ENCODE assay signal across 13 mouse cellular contexts in the genomic region with DNA sequence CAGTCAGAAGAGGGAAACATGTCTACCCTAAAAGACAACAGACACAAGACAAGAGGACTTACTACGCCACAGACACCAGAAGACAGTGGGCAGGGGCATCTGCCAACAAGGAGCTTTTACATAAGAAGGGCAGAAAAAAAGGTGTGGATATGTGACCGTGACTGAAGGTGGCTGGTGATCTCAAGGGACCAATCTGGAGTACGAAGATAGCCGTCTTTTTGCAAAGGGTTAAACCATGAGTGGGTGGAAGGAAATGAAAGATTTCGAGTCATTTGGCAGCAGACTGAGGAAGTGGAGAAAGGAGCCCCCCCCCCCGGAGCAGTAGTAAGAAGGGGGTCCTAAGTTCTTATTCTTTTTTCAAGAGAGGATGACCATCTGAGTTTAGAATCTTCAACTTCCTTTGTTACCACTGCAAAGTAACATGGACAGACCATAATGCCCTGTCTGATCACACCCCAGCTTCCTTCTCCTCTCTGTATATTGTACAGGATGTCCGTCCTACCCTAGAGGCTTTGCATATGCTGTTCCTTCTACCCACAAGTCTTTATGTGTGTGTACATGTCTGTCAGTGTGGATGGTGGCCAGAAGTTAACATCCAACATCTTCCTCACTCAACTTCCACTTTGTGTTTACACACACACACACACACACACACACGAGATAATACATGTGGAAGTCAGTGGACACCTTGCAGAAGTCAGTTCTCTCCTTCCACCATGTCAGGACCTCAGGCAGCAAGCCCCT. TPM values are rescaled to one million over a fixed set of nuclear protein-coding genes. Genes with fewer than 3 reads are reported as not detected.
DNase-seq lines count a peak whose midpoint lies in the region; ATAC-seq and TF ChIP-seq lines count a peak whose summit lies in the region.
"Had no signal": no experiment of that assay in that cellular context is flagged by ENCODE, and none has a peak within 500 bp of the region (broad histone marks: within the 10 kb centered on the region; RNA-seq: fewer than 3 reads in every experiment).

No protein-coding gene starts in this region.

- TF ChIP-seq CTCF in lung, postnatal 0 days (IDR thresholded peaks at IDR 0.05), result no peak
- TF ChIP-seq CTCF in bone marrow, adult 2 months (IDR thresholded peaks at IDR 0.05; ENCODE audit: control insufficient read depth, insufficient read depth, low read length), result no peak

- no peak for TF ChIP-seq EP300 in lung, postnatal 0 days (IDR thresholded peaks at IDR 0.05)

- peak; percentile 41; the same call in 1 of the 2 replicates for ATAC-seq in lung, postnatal 0 days
- no peak for ATAC-seq in liver, embryonic 11.5 days (replicated peaks; ENCODE audit: low FRiP score)
- peak; percentile 60 for ATAC-seq in neutrophil, adult 5-6 weeks (ENCODE audit: extremely low read depth, insufficient number of reproducible peaks, low FRiP score, poor library complexity, severe bottlenecking)
- ATAC-seq: hindbrain, postnatal 0 days had no signal

- no peak for TF ChIP-seq POLR2A in bone marrow, adult 2 months (IDR thresholded peaks at IDR 0.05; ENCODE audit: borderline replicate concordance, control insufficient read depth, low read depth, low read length)

- peak; percentile 32 for DNase-seq in lung, postnatal 0 days (ENCODE audit: low spot score)
- no peak for DNase-seq in lung, postnatal 14 days
- DNase-seq in liver, embryonic 11.5 days (ENCODE audit: low spot score), result no peak
- DNase-seq in gastrocnemius, postnatal 25 days, result no peak
- no peak for DNase-seq in embryo, embryonic 11 days
- no peak for DNase-seq in limb, embryonic 10.5 days (ENCODE audit: low spot score)
- DNase-seq: adrenal gland, postnatal 36 days; cerebellum, postnatal 14 days; right cerebral cortex, adult 18-20 months had no signal

- H3K4me3 ChIP-seq in lung, postnatal 0 days (ENCODE audit: low read depth, low read length), result no peak overlapping the region
- no peak overlapping the region for H3K4me3 ChIP-seq in bone marrow, adult 2 months (replicated peaks; ENCODE audit: control insufficient read depth, low read depth, low read length)
- H3K4me3 ChIP-seq in liver, embryonic 11.5 days (ENCODE audit: low read depth, low read length), result no peak overlapping the region
- H3K4me3 ChIP-seq in limb, embryonic 10.5 days, result no peak overlapping the region
- H3K4me3 ChIP-seq: limb, embryonic 15.5 days had no signal

- no peak overlapping the region for H3K9ac ChIP-seq in lung, postnatal 0 days (replicated peaks; ENCODE audit: low read depth)
- no peak overlapping the region for H3K9ac ChIP-seq in liver, embryonic 11.5 days (ENCODE audit: low read depth, low read length)
- H3K9ac ChIP-seq: limb, embryonic 15.5 days had no signal

- no peaks in the 10 kb centered on the region for H3K9me3 ChIP-seq in lung, postnatal 0 days (ENCODE audit: low read length)
- H3K9me3 ChIP-seq in liver, embryonic 11.5 days (ENCODE audit: control insufficient read depth, low read length), result no peaks in the 10 kb centered on the region
- H3K9me3 ChIP-seq in limb, embryonic 10.5 days (replicated peaks), result no peaks in the 10 kb centered on the region
- H3K9me3 ChIP-seq: limb, embryonic 15.5 days had no signal

- WGBS in lung, postnatal 0 days, result 40% methylated on average over 8 of the region's 8 CpGs
- 15% methylated on average over 8 of the region's 8 CpGs for WGBS in bone marrow, adult 2 months
- 58% methylated on average over 8 of the region's 8 CpGs for WGBS in liver, embryonic 11.5 days
- 80% methylated on average over 8 of the region's 8 CpGs for WGBS in limb, embryonic 10.5 days

- H3K27ac ChIP-seq in lung, postnatal 0 days (ENCODE audit: low read length), result no peak overlapping the region
- peak overlapping the region; percentile 63; the same call in 1 of the 2 replicates for H3K27ac ChIP-seq in bone marrow, adult 2 months (ENCODE audit: control insufficient read depth, insufficient read depth, low read depth, low read length, poor library complexity)
- 0 out of 2 replicates have a peak overlapping the region, but pooled peaks have one; percentile 29 for H3K27ac ChIP-seq in liver, embryonic 11.5 days (ENCODE audit: low read depth, low read length)
- no peak overlapping the region for H3K27ac ChIP-seq in limb, embryonic 10.5 days
- H3K27ac ChIP-seq: hindbrain, postnatal 0 days; limb, embryonic 15.5 days had no signal

- no peaks in the 10 kb centered on the region for H3K27me3 ChIP-seq in lung, postnatal 0 days (replicated peaks; ENCODE audit: insufficient read depth, low read length)
- H3K27me3 ChIP-seq in liver, embryonic 11.5 days (replicated peaks; ENCODE audit: control insufficient read depth, insufficient read depth, low read length), result no peaks in the 10 kb centered on the region
- no peaks in the 10 kb centered on the region for H3K27me3 ChIP-seq in limb, embryonic 10.5 days (ENCODE audit: low read depth, poor library complexity, severe bottlenecking)
- H3K27me3 ChIP-seq: limb, embryonic 15.5 days had no signal

- H3K4me1 ChIP-seq in lung, postnatal 0 days (ENCODE audit: insufficient read depth, low read depth, low read length), result peaks cover 20% of the 10 kb centered on the region; the same call in 1 of the 2 replicates
- H3K4me1 ChIP-seq in bone marrow, adult 2 months (ENCODE audit: control insufficient read depth, insufficient read depth, low read length), result peaks cover 20% of the 10 kb centered on the region
- H3K4me1 ChIP-seq in liver, embryonic 11.5 days (replicated peaks; ENCODE audit: control insufficient read depth, insufficient read depth, low read length), result peaks cover 53% of the 10 kb centered on the region
- H3K4me1 ChIP-seq in limb, embryonic 10.5 days, result peaks cover 26% of the 10 kb centered on the region

- no peaks in the 10 kb centered on the region for H3K36me3 ChIP-seq in lung, postnatal 0 days (ENCODE audit: insufficient read depth, low read length)
- no peaks in the 10 kb centered on the region for H3K36me3 ChIP-seq in liver, embryonic 11.5 days (ENCODE audit: control insufficient read depth, insufficient read depth, low read length)
- no peaks in the 10 kb centered on the region for H3K36me3 ChIP-seq in limb, embryonic 10.5 days
- H3K36me3 ChIP-seq: limb, embryonic 15.5 days had no signal

- H3K4me2 ChIP-seq in lung, postnatal 0 days (replicated peaks; ENCODE audit: low read depth, low read length), result no peak overlapping the region
- H3K4me2 ChIP-seq in liver, embryonic 11.5 days, result peak overlapping the region; percentile 9; the same call in 1 of the 2 replicates
- H3K4me2 ChIP-seq: limb, embryonic 15.5 days had no signal

RNA-seq across cellular contexts. Expression of a gene that starts 10.3 kb away (rescaled TPM):
- polyA plus RNA-seq in lung, postnatal 0 days (2015; fragmentation: Nextera tagmentation; extraction: Ambion mirVana), result 80.0 and 86.3 TPM in 2 replicates
- polyA plus RNA-seq in bone marrow, adult 2 months (2011; ENCODE audit: insufficient read depth, insufficient read length, low replicate concordance, missing spikeins), result 29.3 and 44.7 TPM in 2 replicates
- 80.0 and 83.0 TPM in 2 replicates for polyA plus RNA-seq in liver, embryonic 11.5 days (2014; fragmentation: Nextera tagmentation; extraction: Ambion mirVana)
- total RNA-seq in neutrophil, adult 5-6 weeks (2017), result 310 and 328 TPM in 2 replicates
- 10 to 100 TPM; 96.1 to 98.5 TPM for total RNA-seq in gastrocnemius, postnatal 25 days (2021)
- polyA plus RNA-seq in limb, embryonic 10.5 days (2016; fragmentation: Nextera tagmentation; extraction: Ambion mirVana), result 47.7 and 53.9 TPM in 2 replicates

Comparison
In these comparisons a context has a peak if more than half of its experiments do, and no peak if none do; other contexts are left out.
1. H3K27ac ChIP-seq: peak in bone marrow, adult 2 months (single experiment) and liver, embryonic 11.5 days (single experiment); none in lung, postnatal 0 days (single experiment) and limb, embryonic 10.5 days (single experiment).